ENCODE assay signal across 23 mouse cellular contexts in genomic region chr7:71368543-71369181, GRCm38 (mm10). TPM values are rescaled to one million over a fixed set of nuclear protein-coding genes. Genes with fewer than 3 reads are reported as not detected.
DNase-seq lines count a peak whose midpoint lies in the region; ATAC-seq and TF ChIP-seq lines count a peak whose summit lies in the region.
"Had no signal": no experiment of that assay in that cellular context is flagged by ENCODE, and none has a peak within 500 bp of the region (broad histone marks: within the 10 kb centered on the region; RNA-seq: fewer than 3 reads in every experiment).

No protein-coding gene starts in this region.

- H3K4me1 ChIP-seq in kidney, embryonic 15.5 days, result peaks cover 24% of the 10 kb centered on the region
- no peaks in the 10 kb centered on the region for H3K4me1 ChIP-seq in intestine, embryonic 16.5 days (ENCODE audit: control insufficient read depth, insufficient read depth, low read length)
- H3K4me1 ChIP-seq: neural tube, embryonic 15.5 days had no signal

- ATAC-seq in kidney, embryonic 15.5 days (replicated peaks; ENCODE audit: low FRiP score), result peak; percentile 27; the same call in 1 of the 2 replicates
- ATAC-seq in intestine, embryonic 16.5 days, result peak; percentile 50; the same call in 1 of the 2 replicates

- H3K4me3 ChIP-seq in kidney, embryonic 15.5 days (replicated peaks), result no peak overlapping the region
- no peak overlapping the region for H3K4me3 ChIP-seq in intestine, embryonic 16.5 days (ENCODE audit: low read length)
- no peak overlapping the region for H3K4me3 ChIP-seq in left cerebral cortex, adult 2 months
- H3K4me3 ChIP-seq: neural tube, embryonic 15.5 days had no signal

- peak overlapping the region; percentile 81 for H3K27ac ChIP-seq in kidney, embryonic 15.5 days
- peak overlapping the region; percentile 36 for H3K27ac ChIP-seq in intestine, embryonic 16.5 days (ENCODE audit: low read length)
- H3K27ac ChIP-seq in left cerebral cortex, adult 2 months, result no peak overlapping the region
- H3K27ac ChIP-seq: neural tube, embryonic 15.5 days had no signal

- no peaks in the 10 kb centered on the region for H3K36me3 ChIP-seq in kidney, embryonic 15.5 days
- no peaks in the 10 kb centered on the region for H3K36me3 ChIP-seq in intestine, embryonic 16.5 days (ENCODE audit: control insufficient read depth, insufficient read depth, low read length)
- H3K36me3 ChIP-seq: neural tube, embryonic 15.5 days had no signal

- peak; percentile 10 for DNase-seq in gastrocnemius, postnatal 25 days
- no peak for DNase-seq in gastrocnemius, postnatal 36 days
- DNase-seq in kidney, adult 11 months, result no peak
- DNase-seq in lung, postnatal 25 days (ENCODE audit: low spot score), result peak; percentile 71
- DNase-seq in left cerebral cortex, adult 2 months (ENCODE audit: extremely low spot score in 1 of 2, low spot score in 2 of 2), result no peak
- no peak for DNase-seq in layer of hippocampus, postnatal 25 days (ENCODE audit: extremely low spot score in 1 of 2, low spot score in 1 of 2)
- DNase-seq: adrenal gland, postnatal 25 days; B cell, adult 2 months; cerebellum, adult 11 months; liver; right cerebral cortex, adult 18-20 months had no signal

- no peaks in the 10 kb centered on the region for H3K27me3 ChIP-seq in kidney, embryonic 15.5 days
- no peaks in the 10 kb centered on the region for H3K27me3 ChIP-seq in intestine, embryonic 16.5 days (replicated peaks; ENCODE audit: control insufficient read depth, insufficient read depth, low read length)

- intact Hi-C loops in gastrocnemius, postnatal 36 days (cut with DNase I), result no loop called here
- intact Hi-C loops in left cerebral cortex, adult 2 months (cut with DNase I), result no loop called here

- WGBS in kidney, embryonic 15.5 days, result 67% methylated on average over 13 of the region's 13 CpGs
- 62% methylated on average over 13 of the region's 13 CpGs for WGBS in intestine, embryonic 16.5 days

- no peak overlapping the region for H3K4me2 ChIP-seq in kidney, embryonic 15.5 days
- H3K4me2 ChIP-seq in intestine, embryonic 16.5 days (ENCODE audit: low read depth, low read length), result no peak overlapping the region
- H3K4me2 ChIP-seq: neural tube, embryonic 15.5 days had no signal

- no peak for TF ChIP-seq CTCF in left cerebral cortex, adult 2 months (IDR thresholded peaks at IDR 0.05)

- no peaks in the 10 kb centered on the region for H3K9me3 ChIP-seq in kidney, embryonic 15.5 days (replicated peaks)
- no peaks in the 10 kb centered on the region for H3K9me3 ChIP-seq in intestine, embryonic 16.5 days (ENCODE audit: control insufficient read depth, low read length)
- H3K9me3 ChIP-seq: neural tube, embryonic 15.5 days had no signal

- H3K9ac ChIP-seq in kidney, embryonic 15.5 days, result no peak overlapping the region
- H3K9ac ChIP-seq in intestine, embryonic 16.5 days (ENCODE audit: low read depth, low read length), result no peak overlapping the region
- H3K9ac ChIP-seq: neural tube, embryonic 15.5 days had no signal

RNA-seq across cellular contexts. Expression of gene Gm10295, which starts 17.4 kb away (rescaled TPM):
- not detected for total RNA-seq in gastrocnemius, postnatal 25 days (2021)
- total RNA-seq in gastrocnemius, postnatal 36 days (2021), result not detected
- not detected in 2 replicates for polyA plus RNA-seq in kidney, embryonic 15.5 days (2015; fragmentation: Nextera tagmentation; extraction: Ambion mirVana)
- polyA plus RNA-seq in intestine, embryonic 16.5 days (2015; fragmentation: Nextera tagmentation; extraction: Ambion mirVana), result not detected in 2 replicates
- not detected for total RNA-seq in left cerebral cortex, adult 2 months (2021)
- total RNA-seq in layer of hippocampus, postnatal 25 days (2021), result not detected
- total RNA-seq: adrenal gland, postnatal 25 days; ES-E14; hematopoietic stem cell, adult 5-6 weeks; left cerebral cortex, adult 18-20 months; megakaryocyte progenitor cell, adult 5-6 weeks; monocyte, adult 5-6 weeks had no signal
- polyA plus RNA-seq: cortical plate, adult 2 months; frontal cortex, adult 2 months; large intestine, adult 2 months; neural tube, embryonic 15.5 days; spleen, adult 2 months had no signal

Comparison
In these comparisons a context has a peak if more than half of its experiments do, and no peak if none do; other contexts are left out.
1. DNase-seq: peak in gastrocnemius, postnatal 25 days (single experiment) and lung, postnatal 25 days (single experiment); none in gastrocnemius, postnatal 36 days (0 of 2), kidney, adult 11 months (single experiment), left cerebral cortex, adult 2 months (0 of 2) and layer of hippocampus, postnatal 25 days (0 of 2).